Mouse (Mus musculus): ENCODE results near the gene Npcd. TPM values are rescaled to one million over a fixed set of nuclear protein-coding genes. Genes with fewer than 3 reads are reported as not detected.
A peak's percentile ranks its signal among the peaks of the same experiment; 100 is the strongest.

Gene Npcd
- total RNA-seq, 2 experiments from 2014 or later: 9.7 to 19.7 TPM

DNA sequence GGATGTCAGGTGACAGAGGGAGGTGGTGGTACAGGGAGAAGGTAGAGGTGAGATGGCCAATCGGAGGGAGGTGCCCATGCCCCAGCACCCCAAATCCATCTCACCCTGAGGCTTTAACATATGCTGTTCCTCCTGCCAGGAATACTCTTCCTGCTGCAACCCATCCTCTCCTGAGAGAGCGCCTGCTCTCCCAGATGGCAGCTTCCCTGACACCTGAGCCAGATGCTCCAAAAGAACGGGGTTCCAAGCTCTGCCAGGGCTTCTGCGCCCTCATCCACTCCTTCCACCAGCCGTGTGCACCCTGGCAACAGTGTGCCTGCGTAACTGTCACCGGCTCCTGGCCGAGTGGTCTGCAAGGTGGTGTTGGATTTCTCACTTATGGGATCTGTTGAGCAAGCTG, 36.4 kb downstream of the Npcd start:
- DNase-seq (ENCODE audit: extremely low spot score in 1 of 2, low spot score in 2 of 2): no peak
- Histone ChIP-seq H3K4me3 (peak overlapping the region; percentile 23), H3K27ac (peak overlapping the region; percentile 83)
- intact Hi-C loops (cut with DNase I): loop anchor here (1.0 kb wide), 1 partner anchor 32 kb away; no protein-coding TSS in a partner anchor
- no peak for TF ChIP-seq CTCF (IDR thresholded peaks at IDR 0.05)

DNA sequence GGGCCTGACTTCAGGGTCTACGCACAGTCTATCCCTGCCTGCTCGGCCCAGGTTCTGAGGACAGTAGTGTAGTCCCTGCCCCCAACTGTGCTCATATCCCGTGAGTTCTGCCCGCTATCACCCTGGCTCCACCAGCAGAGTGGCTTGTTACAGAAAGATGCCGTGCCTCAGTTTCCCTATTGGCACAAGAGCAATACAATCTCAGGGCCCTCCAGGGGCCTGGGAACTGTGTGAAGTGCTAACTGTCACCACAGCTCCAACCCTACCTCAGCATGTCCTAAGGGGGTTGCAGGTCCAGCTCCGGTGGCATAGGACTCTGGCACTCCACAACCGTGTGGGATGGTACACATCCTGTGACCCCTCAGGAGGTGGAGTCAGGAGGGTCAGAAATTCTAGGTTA, 36.9 kb downstream of the Npcd start:
- Histone ChIP-seq H3K4me3 (no peak overlapping the region), H3K27ac (peak overlapping the region; percentile 83)
- DNase-seq (ENCODE audit: extremely low spot score in 1 of 2, low spot score in 2 of 2): no peak
- intact Hi-C loops (cut with DNase I): no loop called here
- no peak for TF ChIP-seq CTCF (IDR thresholded peaks at IDR 0.05)

DNA sequence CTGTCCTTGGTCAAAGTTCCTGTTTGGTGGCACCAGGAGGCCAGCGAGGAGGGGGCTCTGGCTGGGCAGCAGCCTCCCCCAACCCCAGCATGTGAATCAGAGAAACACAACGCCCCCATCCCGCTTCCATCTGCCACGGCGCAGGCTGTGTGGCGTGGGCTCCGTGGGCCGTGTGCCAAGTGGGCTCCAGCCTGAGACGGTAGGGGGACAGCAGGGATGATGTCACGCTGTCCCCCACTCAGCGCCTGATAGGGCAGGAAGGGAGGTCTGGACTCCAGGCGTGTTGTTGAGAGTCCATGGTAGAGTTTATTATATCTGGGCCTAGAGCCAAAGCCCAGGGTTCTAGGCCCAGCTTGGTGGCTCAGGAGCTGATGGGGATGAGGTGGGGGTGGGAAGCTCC, 37.8 kb downstream of the Npcd start:
- H3K27ac ChIP-seq: peak overlapping the region; percentile 83
- H3K4me3 ChIP-seq: no peak overlapping the region
- DNase-seq (ENCODE audit: extremely low spot score in 1 of 2, low spot score in 2 of 2): peak; percentile 64 to 80
- intact Hi-C loops (cut with DNase I): loop anchor here (1.0 kb wide), 2 partner anchors 21 to 26 kb away; no protein-coding TSS in a partner anchor
- no peak for TF ChIP-seq CTCF (IDR thresholded peaks at IDR 0.05)

DNA sequence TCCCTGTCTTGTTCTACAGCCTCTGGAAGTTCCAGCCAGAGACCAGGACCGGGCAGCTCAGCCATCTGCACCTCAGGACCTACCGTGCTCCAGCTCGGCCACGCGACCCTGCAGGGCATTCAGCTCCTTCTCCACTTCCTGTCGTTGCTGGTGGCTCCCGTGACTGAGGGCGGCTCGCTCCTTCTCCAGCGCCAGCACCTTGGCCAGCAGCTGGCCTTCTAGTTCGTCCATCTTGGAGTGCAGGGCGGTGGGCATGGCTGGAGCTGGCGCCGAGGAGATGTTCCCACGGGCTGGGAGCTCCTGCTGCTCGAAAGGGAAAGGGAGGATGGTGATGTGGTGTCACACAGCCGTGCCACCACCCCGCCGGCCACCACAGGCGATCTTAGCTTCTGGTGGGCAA, 39.9 kb downstream of the Npcd start:
- Histone ChIP-seq H3K4me3 (no peak overlapping the region), H3K27ac (peak overlapping the region; percentile 59)
- intact Hi-C loops (cut with DNase I): no loop called here
- no peak for TF ChIP-seq CTCF (IDR thresholded peaks at IDR 0.05)
- DNase-seq (ENCODE audit: extremely low spot score in 1 of 2, low spot score in 2 of 2): no peak

DNA sequence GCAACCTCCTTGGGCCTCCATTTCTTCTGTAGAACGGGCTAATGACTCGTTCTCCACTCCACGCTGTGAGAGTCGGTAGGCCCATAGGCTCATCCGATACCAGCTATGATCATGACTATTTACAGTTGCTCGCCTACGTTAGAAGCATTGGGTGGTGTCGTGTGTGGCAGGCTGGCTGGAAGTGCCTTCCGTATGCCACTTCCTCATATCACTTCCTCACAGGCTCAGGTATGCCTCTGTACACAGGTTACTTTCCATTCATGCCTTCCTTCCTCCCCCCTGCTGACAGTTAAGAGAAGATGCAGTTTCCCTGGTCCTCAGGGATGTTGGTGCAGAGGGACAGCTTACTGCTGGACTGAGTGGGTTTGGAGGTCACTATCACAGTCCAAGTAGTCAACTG, 41.0 kb downstream of the Npcd start:
- no peak for TF ChIP-seq CTCF (IDR thresholded peaks at IDR 0.05)
- H3K27ac ChIP-seq: peak overlapping the region; percentile 59
- no peak for DNase-seq (ENCODE audit: extremely low spot score in 1 of 2, low spot score in 2 of 2)
- intact Hi-C loops (cut with DNase I): no loop called here
- no peak overlapping the region for H3K4me3 ChIP-seq

DNA sequence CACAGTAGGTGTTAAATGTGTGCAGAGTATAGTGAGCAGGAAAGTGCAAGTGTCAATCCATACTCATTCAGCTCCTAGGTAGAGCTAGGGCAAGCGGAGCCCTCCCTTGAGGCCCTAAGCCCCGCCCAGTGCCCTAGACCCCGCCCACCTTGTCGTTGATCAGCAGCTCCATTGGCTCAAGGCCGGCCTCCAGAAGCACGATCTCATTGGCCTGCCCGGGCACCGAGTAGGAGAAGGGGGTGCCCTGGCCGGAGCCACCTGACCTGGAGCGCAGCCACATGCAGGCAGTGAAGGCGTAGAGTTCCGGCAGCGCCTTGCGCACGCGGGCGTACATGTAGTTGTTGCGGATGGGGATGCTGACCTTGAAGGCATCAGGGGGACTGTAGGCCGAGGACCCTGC, 41.6 kb downstream of the Npcd start:
- no peak for TF ChIP-seq CTCF (IDR thresholded peaks at IDR 0.05)
- DNase-seq (ENCODE audit: extremely low spot score in 1 of 2, low spot score in 2 of 2): no peak
- peak overlapping the region; percentile 59 for H3K27ac ChIP-seq
- H3K4me3 ChIP-seq: no peak overlapping the region
- intact Hi-C loops (cut with DNase I): no loop called here

DNA sequence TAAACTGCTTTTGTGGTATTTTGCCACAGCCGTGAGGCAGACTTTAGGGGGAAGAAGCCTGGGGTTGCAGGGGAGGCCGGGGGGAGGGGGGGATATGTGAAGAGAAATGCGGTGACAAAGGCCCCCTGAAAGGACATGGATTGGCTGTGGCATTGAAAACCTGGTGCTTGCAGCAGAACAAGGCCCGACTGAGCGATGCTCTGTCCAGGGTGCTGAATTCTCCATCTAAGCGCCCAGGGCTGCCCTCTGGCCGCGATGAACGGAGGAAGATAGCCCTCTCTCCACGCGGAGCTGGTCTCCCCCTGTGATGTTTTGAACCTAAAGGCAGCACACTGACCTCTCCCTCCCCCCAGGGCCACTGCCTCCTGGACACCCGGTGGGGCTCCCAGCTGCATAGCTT, 42.5 kb downstream of the Npcd start:
- H3K27ac ChIP-seq: no peak overlapping the region; the same call in 1 of the 2 replicates
- no peak for DNase-seq (ENCODE audit: extremely low spot score in 1 of 2, low spot score in 2 of 2)
- TF ChIP-seq CTCF (IDR thresholded peaks at IDR 0.05): no peak
- intact Hi-C loops (cut with DNase I): no loop called here
- H3K4me3 ChIP-seq: no peak overlapping the region

DNA sequence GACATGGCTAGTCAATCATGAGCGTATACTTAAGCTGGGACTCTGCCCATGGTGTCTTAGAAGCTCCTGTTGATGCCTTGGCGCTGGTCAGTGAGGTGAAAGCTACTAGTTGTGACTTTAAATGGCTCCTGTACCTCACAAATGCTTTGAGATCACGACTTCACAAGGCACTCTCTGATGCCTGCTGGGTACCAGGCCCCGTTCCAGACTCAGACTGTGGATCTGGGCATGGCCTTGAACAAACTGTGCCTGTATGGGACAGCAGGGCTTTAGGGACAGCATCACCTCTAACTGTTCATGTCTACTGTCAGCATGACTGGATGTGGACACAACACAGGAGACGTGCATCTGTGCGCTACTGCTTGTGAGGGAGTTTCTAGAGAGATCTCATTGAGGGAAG, 43.1 kb downstream of the Npcd start:
- Histone ChIP-seq H3K27ac (no peak overlapping the region), H3K4me3 (no peak overlapping the region)
- no peak for DNase-seq (ENCODE audit: extremely low spot score in 1 of 2, low spot score in 2 of 2)
- TF ChIP-seq CTCF (IDR thresholded peaks at IDR 0.05): no peak
- intact Hi-C loops (cut with DNase I): no loop called here

DNA sequence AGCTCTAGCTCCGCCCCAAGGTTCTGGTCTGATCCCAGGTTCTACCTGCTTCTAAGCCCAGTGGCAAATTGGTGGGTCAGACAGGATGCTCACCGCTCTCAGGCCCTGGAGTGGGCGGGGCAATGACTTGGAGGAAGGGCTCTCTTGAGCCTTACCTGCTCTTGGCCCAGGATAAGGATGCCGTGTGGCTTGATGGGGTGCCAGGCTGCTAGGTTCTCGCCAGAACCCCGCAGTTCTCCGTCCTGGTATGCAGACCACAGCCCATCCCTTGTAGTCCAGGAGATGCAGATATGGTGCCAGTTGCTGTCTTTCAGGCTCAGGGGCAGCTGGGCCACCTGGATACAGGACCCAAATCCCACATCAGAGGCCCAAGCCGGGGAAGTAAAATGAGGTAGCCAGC, 43.9 kb downstream of the Npcd start:
- DNase-seq (ENCODE audit: extremely low spot score in 1 of 2, low spot score in 2 of 2): no peak
- intact Hi-C loops (cut with DNase I): no loop called here
- Histone ChIP-seq H3K27ac (no peak overlapping the region), H3K4me3 (no peak overlapping the region)
- no peak for TF ChIP-seq CTCF (IDR thresholded peaks at IDR 0.05)

DNA sequence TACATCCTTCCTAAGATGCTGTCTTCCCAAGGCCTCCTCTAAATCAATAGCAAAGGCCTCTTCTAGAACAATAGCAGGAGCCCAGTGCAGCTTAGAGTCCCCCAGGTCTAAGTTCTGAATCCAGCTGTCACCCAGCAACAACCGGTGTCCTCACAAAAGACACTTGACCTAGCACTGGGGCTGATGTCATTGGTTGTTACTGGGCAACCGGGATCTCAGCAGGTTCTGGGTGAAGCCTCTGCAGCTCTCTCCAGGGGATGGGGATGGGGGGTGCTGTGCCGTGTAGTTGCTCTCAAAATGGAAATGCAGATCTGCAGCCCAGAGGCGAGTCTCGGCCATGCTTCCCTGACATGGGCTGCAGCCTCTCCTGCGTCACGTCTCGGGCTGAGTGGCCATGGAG, 46.2 kb downstream of the Npcd start:
- no peak for DNase-seq (ENCODE audit: extremely low spot score in 1 of 2, low spot score in 2 of 2)
- intact Hi-C loops (cut with DNase I): no loop called here
- Histone ChIP-seq H3K4me3 (no peak overlapping the region), H3K27ac (peak overlapping the region; percentile 66)
- TF ChIP-seq CTCF (IDR thresholded peaks at IDR 0.05): no peak

DNA sequence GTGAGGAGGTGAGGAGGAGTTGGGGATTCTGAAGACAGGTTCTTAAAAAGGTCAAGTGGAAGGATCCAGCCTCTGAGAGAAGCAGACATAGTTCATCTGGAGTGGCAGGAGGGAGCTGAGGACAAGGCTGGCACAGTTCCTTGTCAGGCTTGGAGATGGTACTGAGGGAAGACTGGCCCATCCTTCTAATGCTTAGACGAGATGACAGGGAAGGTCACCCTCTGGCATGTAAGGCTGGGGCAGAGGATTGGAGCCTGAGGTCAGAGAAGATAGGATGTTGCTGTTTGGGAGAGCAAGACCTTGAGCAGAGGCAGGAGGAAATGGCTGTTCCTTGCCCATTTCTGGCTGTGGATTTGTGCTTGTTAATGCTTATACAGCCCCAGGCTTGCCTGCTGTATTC, 49.0 kb downstream of the Npcd start:
- no peak for TF ChIP-seq CTCF (IDR thresholded peaks at IDR 0.05)
- no peak overlapping the region for H3K4me3 ChIP-seq
- no peak overlapping the region; the same call in 1 of the 2 replicates for H3K27ac ChIP-seq
- no peak for DNase-seq (ENCODE audit: extremely low spot score in 1 of 2, low spot score in 2 of 2)
- intact Hi-C loops (cut with DNase I): no loop called here

DNA sequence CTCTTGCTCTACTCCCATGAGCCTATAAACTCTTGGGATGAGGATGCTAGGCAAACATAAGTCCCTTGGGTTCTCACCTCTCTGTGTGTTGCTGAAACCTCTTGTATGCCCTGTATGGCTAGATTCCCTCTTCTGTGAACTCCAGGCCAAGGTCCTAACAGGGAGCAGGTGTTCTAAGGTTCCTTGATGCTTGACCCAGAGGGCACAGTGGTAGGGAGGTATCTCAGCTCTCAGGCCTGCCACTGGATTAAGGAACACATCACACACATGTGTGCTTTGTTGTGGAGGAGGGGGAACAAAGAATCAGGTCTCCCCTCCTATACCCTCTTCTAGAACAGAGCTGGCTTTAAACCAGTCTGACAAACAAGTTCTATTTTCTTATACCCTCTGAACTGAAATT, 56.3 kb downstream of the Npcd start, which contains the start of gene Dnal4:
Gene Dnal4, minus strand, starts transcription at position 101 of the 400 bp plus-strand sequence.
- DNase-seq (ENCODE audit: extremely low spot score in 1 of 2, low spot score in 2 of 2): no peak
- TF ChIP-seq CTCF (IDR thresholded peaks at IDR 0.05): no peak
- Histone ChIP-seq H3K27ac (no peak within 1 kb of the TSS), H3K4me3 (no peak within 1 kb of the TSS)
- intact Hi-C loops (cut with DNase I): no loop called here

DNA sequence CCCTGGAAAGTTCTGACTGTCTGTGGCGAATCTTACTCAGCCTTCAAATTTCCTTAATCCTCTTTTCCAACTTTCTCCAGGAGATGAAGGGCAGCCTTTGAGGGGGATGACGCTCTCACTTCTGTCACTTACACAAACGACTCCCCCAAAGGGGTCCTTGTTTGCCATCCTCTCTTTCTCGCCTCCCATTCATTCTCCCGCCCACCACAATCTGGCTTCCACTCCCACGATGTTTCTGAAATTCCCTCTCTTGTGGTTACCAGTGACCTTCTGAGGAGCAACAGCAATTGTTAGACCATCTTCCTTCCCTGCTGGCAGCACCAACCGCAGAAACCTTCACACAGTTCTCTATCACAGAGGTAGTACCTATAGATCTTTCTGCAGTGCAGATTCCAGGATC, 58.4 kb downstream of the Npcd start:
- H3K27ac ChIP-seq: peak overlapping the region; percentile 33
- intact Hi-C loops (cut with DNase I): loop anchor here (1.0 kb wide), 1 partner anchor 21 kb away; no protein-coding TSS in a partner anchor

More for the DNA sequence above, 58.4 kb downstream of the Npcd start:
- no peak overlapping the region for H3K4me3 ChIP-seq
- DNase-seq (ENCODE audit: extremely low spot score in 1 of 2, low spot score in 2 of 2): peak in 1 of 2 experiments; percentile 70
- TF ChIP-seq CTCF (IDR thresholded peaks at IDR 0.05): no peak
